Mouse (Mus musculus): Measurements from ENCODE around the gene Carnmt1.

DNA sequence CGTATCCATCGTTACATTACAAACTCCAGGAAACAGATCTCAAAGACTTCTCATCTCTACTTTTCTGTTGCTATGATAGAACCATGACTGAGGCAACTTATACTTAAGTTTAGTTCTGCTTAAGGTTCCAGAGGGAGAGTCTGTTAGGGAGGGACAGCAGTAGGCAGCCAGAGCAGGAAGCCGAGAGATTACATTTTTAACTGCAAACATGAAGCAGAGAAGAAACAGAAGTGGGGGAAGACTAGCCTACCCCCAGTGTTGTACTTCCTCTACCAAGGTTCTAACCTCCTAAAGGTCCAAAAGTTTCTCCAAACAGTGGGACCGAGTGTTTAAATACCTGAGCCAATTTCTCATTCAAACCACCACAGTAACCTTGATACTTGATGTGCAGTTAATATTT is 65.3 kb downstream of the Carnmt1 start:
- no peak for TF ChIP-seq CTCF (IDR thresholded peaks at IDR 0.05)
- no peak for TF ChIP-seq POLR2A (IDR thresholded peaks at IDR 0.05; ENCODE audit: insufficient read depth, low read depth, low read length)
